Mouse (Mus musculus) urinary bladder, postnatal 0 days (tissue): ENCODE data around the gene Olfr564. TPM values are rescaled to one million over a fixed set of nuclear protein-coding genes. Genes with fewer than 3 reads are reported as not detected.

Experiments
- polyA plus RNA-seq: library from polyadenylated mRNA; unstranded; fragments of >200 nt; fragmentation: Nextera tagmentation; extraction: Ambion mirVana; gene quantifications from 2 replicates; pipeline ENCODE4 v1.2.1, GENCODE M21; 2015

Olfr564 gene
- not detected in 2 replicates for polyA plus RNA-seq

GRCm38 (mm10) chr7:102803180-102803579 lies at the start of gene Olfr564:
Olfr564 (plus strand) TSS chr7:102803480.

GRCm38 (mm10) chr7:102759266-102759665 lies 44.0 kb upstream of the Olfr564 start, which contains the start of the genes Olfr560 and Olfr78:
Olfr560 (minus strand) TSS chr7:102759366.
Olfr78 (minus strand) TSS chr7:102759471.

GRCm38 (mm10) chr7:102770921-102771320 lies 32.4 kb upstream of the Olfr564 start, which contains the start of gene Olfr561:
Olfr561 (plus strand) TSS chr7:102771221.

Other genes with a start within 250 kb of the Olfr564 start
- 0.45 and 0.80 TPM in 2 replicates for gene Trim21, start 238.0 kb upstream of the Olfr564 start, polyA plus RNA-seq
- gene Olfr550, start 232.0 kb upstream of the Olfr564 start, polyA plus RNA-seq, result not detected in 2 replicates
- gene Olfr551, start 211.6 kb upstream of the Olfr564 start, polyA plus RNA-seq, result not detected in 2 replicates
- not detected in 2 replicates for gene Olfr552, start 205.7 kb upstream of the Olfr564 start, polyA plus RNA-seq
- not detected in 2 replicates for gene Olfr553, start 185.3 kb upstream of the Olfr564 start, polyA plus RNA-seq
- gene Olfr554, start 165.0 kb upstream of the Olfr564 start, polyA plus RNA-seq, result not detected in 2 replicates
- not detected in 2 replicates for gene Olfr555, start 144.7 kb upstream of the Olfr564 start, polyA plus RNA-seq
- gene Olfr556, start 138.6 kb upstream of the Olfr564 start, polyA plus RNA-seq, result not detected in 2 replicates
- 17.6 and 21.1 TPM in 2 replicates for gene Trim68, start 116.2 kb upstream of the Olfr564 start, polyA plus RNA-seq
- not detected in 2 replicates for gene Olfr557, start 107.6 kb upstream of the Olfr564 start, polyA plus RNA-seq
- 0.28 and 0.49 TPM in 2 replicates for gene Olfr558, start 101.3 kb upstream of the Olfr564 start, polyA plus RNA-seq
- not detected in 2 replicates for gene Olfr33, start 84.4 kb upstream of the Olfr564 start, polyA plus RNA-seq
- not detected in 2 replicates for gene Olfr559, start 76.0 kb upstream of the Olfr564 start, polyA plus RNA-seq
- 0.11 TPM in 1 of 2 replicates, not detected in the other for gene Olfr560, start 44.1 kb upstream of the Olfr564 start, polyA plus RNA-seq
- 5.3 and 6.3 TPM in 2 replicates for gene Olfr78, start 44.0 kb upstream of the Olfr564 start, polyA plus RNA-seq
- gene Olfr561, start 32.3 kb upstream of the Olfr564 start, polyA plus RNA-seq, result not detected in 2 replicates
- not detected in 2 replicates for gene Olfr566, start 55.3 kb downstream of the Olfr564 start, polyA plus RNA-seq
- not detected in 2 replicates for gene Olfr568, start 73.6 kb downstream of the Olfr564 start, polyA plus RNA-seq
- gene Olfr569, start 87.4 kb downstream of the Olfr564 start, polyA plus RNA-seq, result not detected in 2 replicates
- gene Olfr570, start 91.1 kb downstream of the Olfr564 start, polyA plus RNA-seq, result not detected in 2 replicates
- not detected in 2 replicates for gene Olfr571, start 114.1 kb downstream of the Olfr564 start, polyA plus RNA-seq
- not detected in 2 replicates for gene Olfr572, start 120.9 kb downstream of the Olfr564 start, polyA plus RNA-seq
- not detected in 2 replicates for gene Olfr573-ps1, start 139.1 kb downstream of the Olfr564 start, polyA plus RNA-seq
- not detected in 2 replicates for gene Olfr574, start 145.0 kb downstream of the Olfr564 start, polyA plus RNA-seq
- not detected in 2 replicates for gene Olfr575, start 155.3 kb downstream of the Olfr564 start, polyA plus RNA-seq
- not detected in 2 replicates for gene Olfr576, start 159.2 kb downstream of the Olfr564 start, polyA plus RNA-seq
- not detected in 2 replicates for gene Olfr577, start 172.5 kb downstream of the Olfr564 start, polyA plus RNA-seq
- gene Olfr578, start 185.8 kb downstream of the Olfr564 start, polyA plus RNA-seq, result not detected in 2 replicates
- gene Olfr582, start 234.5 kb downstream of the Olfr564 start, polyA plus RNA-seq, result not detected in 2 replicates
- not detected in 2 replicates for gene Olfr583, start 247.8 kb downstream of the Olfr564 start, polyA plus RNA-seq